Mouse (Mus musculus) midbrain, embryonic 11.5 days (tissue): ENCODE data around the gene Kpna4. TPM values are rescaled to one million over a fixed set of nuclear protein-coding genes. Genes with fewer than 3 reads are reported as not detected.

Experiments
- polyA plus RNA-seq: library from polyadenylated mRNA; unstranded; fragments of >200 nt; fragmentation: Nextera tagmentation; extraction: Ambion mirVana; gene quantifications from 2 replicates; pipeline ENCODE4 v1.2.1, GENCODE M21; 2014

The Kpna4 gene
- polyA plus RNA-seq, 1 experiment from 2014 or later = 52.8 TPM

Other genes with a start within 250 kb of the Kpna4 start
- gene Ift80, start 122.5 kb downstream of the Kpna4 start, polyA plus RNA-seq = 21.7 and 26.2 TPM in 2 replicates
- gene Smc4, start 122.4 kb downstream of the Kpna4 start, polyA plus RNA-seq = 219 and 241 TPM in 2 replicates
- 208 and 216 TPM in 2 replicates for gene Trim59, start 82.4 kb downstream of the Kpna4 start, polyA plus RNA-seq
- gene Arl14, start 95.3 kb upstream of the Kpna4 start, polyA plus RNA-seq = not detected in 2 replicates
- 16.3 and 17.0 TPM in 2 replicates for gene Ppm1l, start 189.7 kb upstream of the Kpna4 start, polyA plus RNA-seq